Comparison of ENCODE assay signal across 16 mouse cellular contexts in the genomic region with DNA sequence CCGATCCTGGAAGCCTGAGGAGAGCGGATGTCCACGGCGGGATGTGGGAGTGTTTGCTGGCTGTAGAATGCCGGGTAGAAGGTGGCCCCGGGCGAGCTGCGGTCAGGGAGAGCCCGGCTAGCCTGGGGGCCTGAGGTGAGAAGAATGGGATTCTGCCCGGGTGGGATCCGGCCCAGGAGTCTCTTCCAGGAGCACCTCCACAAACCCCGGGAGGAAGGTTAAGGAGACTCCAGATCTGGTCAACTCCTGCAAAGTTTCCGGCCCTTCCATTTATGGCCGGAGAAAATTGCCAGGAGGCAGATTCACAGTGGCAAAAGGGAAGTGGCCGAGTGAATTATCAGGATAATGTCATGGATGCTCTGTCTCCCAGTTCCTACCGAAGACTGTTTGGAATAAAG. TPM values are rescaled to one million over a fixed set of nuclear protein-coding genes. Genes with fewer than 3 reads are reported as not detected.
DNase-seq lines count a peak whose midpoint lies in the region; ATAC-seq and TF ChIP-seq lines count a peak whose summit lies in the region.
"Had no signal": no experiment of that assay in that cellular context is flagged by ENCODE, and none has a peak within 500 bp of the region (broad histone marks: within the 10 kb centered on the region; RNA-seq: fewer than 3 reads in every experiment).

No protein-coding gene starts in this region.

- no peaks in the 10 kb centered on the region for H3K9me3 ChIP-seq in forebrain, embryonic 11.5 days (ENCODE audit: control insufficient read depth, low read length)
- no peaks in the 10 kb centered on the region for H3K9me3 ChIP-seq in forebrain, embryonic 10.5 days
- H3K9me3 ChIP-seq in kidney, embryonic 15.5 days (replicated peaks): no peaks in the 10 kb centered on the region
- no peaks in the 10 kb centered on the region for H3K9me3 ChIP-seq in ES-Bruce4 (replicated peaks; ENCODE audit: control insufficient read depth, insufficient read depth, low read length, poor library complexity, severe bottlenecking)
- no peaks in the 10 kb centered on the region for H3K9me3 ChIP-seq in limb, embryonic 10.5 days (replicated peaks)
- H3K9me3 ChIP-seq: midbrain, embryonic 13.5 days had no signal

- H3K4me2 ChIP-seq in forebrain, embryonic 11.5 days (ENCODE audit: low read depth, low read length, severe bottlenecking): no peak overlapping the region
- peak overlapping the region; percentile 45 for H3K4me2 ChIP-seq in kidney, embryonic 15.5 days
- H3K4me2 ChIP-seq: midbrain, embryonic 13.5 days had no signal

- ATAC-seq in forebrain, embryonic 11.5 days (replicated peaks; ENCODE audit: low FRiP score): no peak
- no peak for ATAC-seq in kidney, embryonic 15.5 days (replicated peaks; ENCODE audit: low FRiP score)
- ATAC-seq: midbrain, embryonic 13.5 days had no signal

- H3K4me3 ChIP-seq in forebrain, embryonic 11.5 days (ENCODE audit: low read depth, low read length): no peak overlapping the region
- H3K4me3 ChIP-seq in forebrain, embryonic 10.5 days: no peak overlapping the region
- peak overlapping the region; percentile 26 for H3K4me3 ChIP-seq in kidney, embryonic 15.5 days (replicated peaks)
- H3K4me3 ChIP-seq in ES-Bruce4 (ENCODE audit: low read depth, low read length): peak overlapping the region; percentile 32
- H3K4me3 ChIP-seq in limb, embryonic 10.5 days: peak overlapping the region; percentile 30
- H3K4me3 ChIP-seq in lung, adult 2 months (replicated peaks; ENCODE audit: extremely low read depth, low read depth, low read length): no peak overlapping the region
- H3K4me3 ChIP-seq: midbrain, embryonic 13.5 days had no signal

- 1% methylated on average over 16 of the region's 16 CpGs for WGBS in forebrain, embryonic 11.5 days
- WGBS in forebrain, embryonic 10.5 days: 1% methylated on average over 16 of the region's 16 CpGs
- under 1% methylated on average over 16 of the region's 16 CpGs for WGBS in kidney, embryonic 15.5 days
- WGBS in limb, embryonic 10.5 days: under 1% methylated on average over 16 of the region's 16 CpGs
- WGBS in lung, adult 2 months: 3% methylated on average over 16 of the region's 16 CpGs

- TF ChIP-seq POLR2A in ES-Bruce4 (IDR thresholded peaks at IDR 0.05; ENCODE audit: insufficient read depth, low read length): no peak
- TF ChIP-seq POLR2A in lung, adult 2 months (IDR thresholded peaks at IDR 0.05; ENCODE audit: borderline replicate concordance, extremely low read depth, low read depth, low read length): no peak

- H3K4me1 ChIP-seq in forebrain, embryonic 11.5 days (replicated peaks; ENCODE audit: control insufficient read depth, insufficient read depth, low read length): no peaks in the 10 kb centered on the region
- peaks cover 10% of the 10 kb centered on the region for H3K4me1 ChIP-seq in forebrain, embryonic 10.5 days
- peaks cover 18% of the 10 kb centered on the region for H3K4me1 ChIP-seq in kidney, embryonic 15.5 days
- no peaks in the 10 kb centered on the region for H3K4me1 ChIP-seq in ES-Bruce4 (ENCODE audit: control insufficient read depth, insufficient read depth, low read length)
- H3K4me1 ChIP-seq in limb, embryonic 10.5 days: peaks cover 29% of the 10 kb centered on the region
- H3K4me1 ChIP-seq in lung, adult 2 months (ENCODE audit: control insufficient read depth, insufficient read depth, low read length): peaks cover 6% of the 10 kb centered on the region; the same call in 1 of the 2 replicates
- H3K4me1 ChIP-seq: midbrain, embryonic 13.5 days had no signal

- H3K27me3 ChIP-seq in forebrain, embryonic 11.5 days (ENCODE audit: control insufficient read depth, insufficient read depth, low read length): peaks cover 97% of the 10 kb centered on the region
- H3K27me3 ChIP-seq in forebrain, embryonic 10.5 days (ENCODE audit: poor library complexity, severe bottlenecking): peaks cover 100% of the 10 kb centered on the region
- peaks cover 99% of the 10 kb centered on the region for H3K27me3 ChIP-seq in kidney, embryonic 15.5 days
- H3K27me3 ChIP-seq in ES-Bruce4 (ENCODE audit: control insufficient read depth, insufficient read depth, low read length, poor library complexity, severe bottlenecking): peaks cover 24% of the 10 kb centered on the region
- peaks cover 100% of the 10 kb centered on the region for H3K27me3 ChIP-seq in limb, embryonic 10.5 days (ENCODE audit: low read depth, poor library complexity, severe bottlenecking)

- DNase-seq in forebrain, embryonic 11.5 days (ENCODE audit: low spot score): peak; percentile 56
- no peak for DNase-seq in forebrain, embryonic 10.5 days (ENCODE audit: extremely low spot score, low spot score)
- no peak for DNase-seq in kidney, adult 9 months
- peak; percentile 70 for DNase-seq in limb, embryonic 10.5 days (ENCODE audit: low spot score)
- DNase-seq in lung, adult 2 months: no peak
- DNase-seq in layer of hippocampus, adult 18-20 months (ENCODE audit: low spot score in 2 of 2): no peak
- DNase-seq: cerebellum, adult 8-10 months; gastrocnemius, postnatal 36 days; lung, postnatal 36 days had no signal

- no peaks in the 10 kb centered on the region for H3K36me3 ChIP-seq in forebrain, embryonic 11.5 days (ENCODE audit: control insufficient read depth, insufficient read depth, low read length)
- H3K36me3 ChIP-seq in forebrain, embryonic 10.5 days (replicated peaks): no peaks in the 10 kb centered on the region
- H3K36me3 ChIP-seq in kidney, embryonic 15.5 days: no peaks in the 10 kb centered on the region
- no peaks in the 10 kb centered on the region for H3K36me3 ChIP-seq in ES-Bruce4 (ENCODE audit: control insufficient read depth, insufficient read depth, low read length, poor library complexity, severe bottlenecking)
- H3K36me3 ChIP-seq in limb, embryonic 10.5 days: no peaks in the 10 kb centered on the region
- H3K36me3 ChIP-seq: midbrain, embryonic 13.5 days had no signal

- no peak for TF ChIP-seq EP300 in ES-Bruce4 (IDR thresholded peaks at IDR 0.05; ENCODE audit: insufficient read depth, low read depth, low read length)

- H3K27ac ChIP-seq in forebrain, embryonic 11.5 days (ENCODE audit: low read depth, low read length): no peak overlapping the region
- H3K27ac ChIP-seq in forebrain, embryonic 10.5 days: no peak overlapping the region
- no peak overlapping the region for H3K27ac ChIP-seq in kidney, embryonic 15.5 days
- H3K27ac ChIP-seq in ES-Bruce4 (ENCODE audit: insufficient read depth, low read length): no peak overlapping the region
- no peak overlapping the region for H3K27ac ChIP-seq in limb, embryonic 10.5 days
- H3K27ac ChIP-seq: midbrain, embryonic 13.5 days had no signal

- no peak for TF ChIP-seq CTCF in ES-Bruce4 (IDR thresholded peaks at IDR 0.05; ENCODE audit: low read depth, low read length)
- TF ChIP-seq CTCF in lung, adult 2 months (IDR thresholded peaks at IDR 0.05; ENCODE audit: insufficient read depth, low read length): no peak

- H3K9ac ChIP-seq in forebrain, embryonic 11.5 days (ENCODE audit: low read length): no peak overlapping the region
- no peak overlapping the region for H3K9ac ChIP-seq in kidney, embryonic 15.5 days
- no peak overlapping the region for H3K9ac ChIP-seq in ES-Bruce4 (ENCODE audit: low read depth, poor library complexity, severe bottlenecking)
- H3K9ac ChIP-seq: midbrain, embryonic 13.5 days had no signal

RNA-seq across cellular contexts. Expression of gene Hoxb13, which starts 9.7 kb away (rescaled TPM):
- not detected in 2 replicates for polyA plus RNA-seq in forebrain, embryonic 11.5 days (2014; fragmentation: Nextera tagmentation; extraction: Ambion mirVana)
- not detected in 2 replicates for polyA plus RNA-seq in forebrain, embryonic 10.5 days (2016; fragmentation: Nextera tagmentation; extraction: Ambion mirVana)
- polyA plus RNA-seq in kidney, embryonic 15.5 days (2015; fragmentation: Nextera tagmentation; extraction: Ambion mirVana): 0.09 and 1.0 TPM in 2 replicates
- not detected in 2 replicates for polyA plus RNA-seq in ES-Bruce4 (2011; ENCODE audit: insufficient read depth, insufficient read length, low read depth, missing spikeins)
- not detected in 2 replicates for polyA plus RNA-seq in limb, embryonic 10.5 days (2016; fragmentation: Nextera tagmentation; extraction: Ambion mirVana)
- polyA plus RNA-seq in lung, adult 2 months (2012; rRNA removed): 1.4 TPM in 1 of 2 replicates, not detected in the other
- total RNA-seq in layer of hippocampus, adult 18-20 months (2021): not detected
- total RNA-seq: gastrocnemius, postnatal 36 days; left cerebral cortex, postnatal 36 days had no signal
- polyA plus RNA-seq: brain, embryonic 14.5 days; heart, embryonic 14.5 days; liver, embryonic 16.5 days; midbrain, embryonic 13.5 days had no signal

Comparison
In these comparisons a context has a peak if more than half of its experiments do, and no peak if none do; other contexts are left out.
1. DNase-seq: peak in forebrain, embryonic 11.5 days (single experiment) and limb, embryonic 10.5 days (single experiment); none in forebrain, embryonic 10.5 days (single experiment), kidney, adult 9 months (single experiment), lung, adult 2 months (single experiment) and layer of hippocampus, adult 18-20 months (0 of 2).
2. H3K4me3 ChIP-seq: peak in kidney, embryonic 15.5 days (single experiment), ES-Bruce4 (single experiment) and limb, embryonic 10.5 days (single experiment); none in forebrain, embryonic 11.5 days (single experiment), forebrain, embryonic 10.5 days (single experiment) and lung, adult 2 months (single experiment).